Mouse (Mus musculus): ENCODE measurements around the gene Cd300a. TPM values are rescaled to one million over a fixed set of nuclear protein-coding genes. Genes with fewer than 3 reads are reported as not detected.
"Not testable (repeated sequence)": the region's sequence is repeated elsewhere in the genome, so short reads cannot be mapped to it uniquely, and the experiment has no call there.

The Cd300a gene
- polyA plus RNA-seq, 1 experiment, result 12.5 TPM

GRCm38 (mm10) chr11:114903224-114903623, 13.4 kb downstream of the Cd300a start:
- Histone ChIP-seq H3K4me1 (ENCODE audit: control insufficient read depth, insufficient read depth, insufficient read length) (no peaks in the 10 kb centered on the region; the same call in 1 of the 2 replicates), H3K27ac (ENCODE audit: insufficient read depth, low read length) (no peak overlapping the region), H3K36me3 (ENCODE audit: control insufficient read depth, insufficient read depth, low read length) (no peaks in the 10 kb centered on the region), H3K4me3 (ENCODE audit: extremely low read depth, insufficient read depth, insufficient read length) (no peak overlapping the region), H3K27me3 (ENCODE audit: control insufficient read depth, insufficient read depth, low read length) (no peaks in the 10 kb centered on the region)
- no peak for DNase-seq (ENCODE audit: low read depth in 1 of 2, low spot score in 2 of 2)
- TF ChIP-seq CTCF (IDR thresholded peaks at IDR 0.05; ENCODE audit: extremely low read depth, insufficient read depth, insufficient read length, insufficient replicate concordance) (no peak), POLR2A (IDR thresholded peaks at IDR 0.05; ENCODE audit: low read depth, low read length) (no peak)
- WGBS, result 71% methylated on average over 4 of the region's 4 CpGs

GRCm38 (mm10) chr11:114907567-114907966, 17.7 kb downstream of the Cd300a start:
- no peak for DNase-seq (ENCODE audit: low read depth in 1 of 2, low spot score in 2 of 2)
- no peaks in the 10 kb centered on the region for H3K27me3 ChIP-seq (ENCODE audit: control insufficient read depth, insufficient read depth, low read length)
- no peak overlapping the region for H3K27ac ChIP-seq (ENCODE audit: insufficient read depth, low read length)
- H3K36me3 ChIP-seq (ENCODE audit: control insufficient read depth, insufficient read depth, low read length), result no peaks in the 10 kb centered on the region
- no peak for TF ChIP-seq CTCF (IDR thresholded peaks at IDR 0.05; ENCODE audit: extremely low read depth, insufficient read depth, insufficient read length, insufficient replicate concordance)
- TF ChIP-seq POLR2A (IDR thresholded peaks at IDR 0.05; ENCODE audit: low read depth, low read length), result no peak
- 30% methylated on average over 4 of the region's 4 CpGs for WGBS
- H3K4me3 ChIP-seq (ENCODE audit: extremely low read depth, insufficient read depth, insufficient read length), result no peak overlapping the region
- H3K4me1 ChIP-seq (ENCODE audit: control insufficient read depth, insufficient read depth, insufficient read length), result no peaks in the 10 kb centered on the region

DNA sequence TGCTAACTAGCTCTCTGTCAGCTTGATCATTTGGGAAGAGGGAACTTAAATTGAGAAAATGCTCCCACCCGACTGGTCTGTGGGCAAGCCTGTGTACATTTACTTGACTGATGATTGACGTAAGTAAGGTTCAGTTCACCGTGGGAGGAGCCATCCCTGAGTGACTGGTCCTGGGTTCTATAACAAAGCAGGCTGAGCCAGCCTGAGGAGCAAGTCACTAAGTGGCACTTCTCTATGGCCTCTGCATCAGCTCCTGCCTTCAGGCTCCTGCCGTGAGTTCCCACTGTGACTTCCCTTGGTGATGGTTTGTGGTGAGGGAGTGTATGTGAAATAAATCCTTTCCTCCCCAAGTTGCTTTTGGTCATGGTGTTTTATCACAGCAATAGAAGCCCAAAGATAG, 18.2 kb downstream of the Cd300a start:
- no peak for DNase-seq (ENCODE audit: low read depth in 1 of 2, low spot score in 2 of 2)
- H3K27ac ChIP-seq (ENCODE audit: insufficient read depth, low read length), result no peak overlapping the region
- no peaks in the 10 kb centered on the region for H3K27me3 ChIP-seq (ENCODE audit: control insufficient read depth, insufficient read depth, low read length)
- H3K36me3 ChIP-seq (ENCODE audit: control insufficient read depth, insufficient read depth, low read length), result no peaks in the 10 kb centered on the region
- no peak for TF ChIP-seq CTCF (IDR thresholded peaks at IDR 0.05; ENCODE audit: extremely low read depth, insufficient read depth, insufficient read length, insufficient replicate concordance)
- no peak for TF ChIP-seq POLR2A (IDR thresholded peaks at IDR 0.05; ENCODE audit: low read depth, low read length)
- no peak overlapping the region for H3K4me3 ChIP-seq (ENCODE audit: extremely low read depth, insufficient read depth, insufficient read length)
- 49% methylated on average over 4 of the region's 4 CpGs for WGBS
- no peaks in the 10 kb centered on the region for H3K4me1 ChIP-seq (ENCODE audit: control insufficient read depth, insufficient read depth, insufficient read length)

- H3K36me3 ChIP-seq (ENCODE audit: control insufficient read depth, insufficient read depth, low read length); H3K4me1 ChIP-seq (ENCODE audit: control insufficient read depth, insufficient read depth, insufficient read length); H3K4me3 ChIP-seq (ENCODE audit: extremely low read depth, insufficient read depth, insufficient read length); H3K27me3 ChIP-seq (ENCODE audit: control insufficient read depth, insufficient read depth, low read length); H3K27ac ChIP-seq (ENCODE audit: insufficient read depth, low read length); DNase-seq (ENCODE audit: low read depth in 1 of 2, low spot score in 2 of 2): not testable (repeated sequence)
- WGBS, result 46% methylated on average over 3 of the region's 3 CpGs
These were observed 19.7 kb downstream of the Cd300a start for GRCm38 (mm10) chr11:114909538-114909937.

DNA sequence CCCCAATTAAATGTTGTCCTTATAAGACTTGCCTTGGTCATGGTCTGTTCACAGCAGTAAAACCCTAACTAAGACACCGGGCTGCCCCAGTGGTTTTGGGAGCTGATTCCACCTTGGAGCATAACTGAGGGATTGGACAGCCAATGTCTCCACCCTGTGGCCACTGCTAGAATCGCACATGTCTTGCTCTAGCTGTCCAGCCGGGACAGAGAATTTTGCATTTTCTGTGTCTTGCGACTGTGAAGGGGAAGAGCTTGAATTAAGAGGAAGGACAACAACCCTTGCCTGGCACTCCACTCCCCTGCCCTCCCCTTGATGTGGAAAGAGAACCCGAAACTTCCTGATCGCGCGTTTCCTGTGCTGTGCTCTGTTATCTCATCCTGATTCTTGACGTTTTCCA, 23.0 kb downstream of the Cd300a start:
- no peaks in the 10 kb centered on the region for H3K4me1 ChIP-seq (ENCODE audit: control insufficient read depth, insufficient read depth, insufficient read length)
- 2% methylated on average over 9 of the region's 9 CpGs for WGBS
- no peaks in the 10 kb centered on the region for H3K36me3 ChIP-seq (ENCODE audit: control insufficient read depth, insufficient read depth, low read length)
- TF ChIP-seq POLR2A (IDR thresholded peaks at IDR 0.05; ENCODE audit: low read depth, low read length) (no peak), CTCF (IDR thresholded peaks at IDR 0.05; ENCODE audit: extremely low read depth, insufficient read depth, insufficient read length, insufficient replicate concordance) (peak; percentile 76; the same call in 1 of the 2 replicates)
- H3K27me3 ChIP-seq (ENCODE audit: control insufficient read depth, insufficient read depth, low read length), result no peaks in the 10 kb centered on the region
- DNase-seq (ENCODE audit: low read depth in 1 of 2, low spot score in 2 of 2), result peak; percentile 32 to 56
- no peak overlapping the region for H3K4me3 ChIP-seq (ENCODE audit: extremely low read depth, insufficient read depth, insufficient read length)
- H3K27ac ChIP-seq (ENCODE audit: insufficient read depth, low read length), result no peak overlapping the region

DNA sequence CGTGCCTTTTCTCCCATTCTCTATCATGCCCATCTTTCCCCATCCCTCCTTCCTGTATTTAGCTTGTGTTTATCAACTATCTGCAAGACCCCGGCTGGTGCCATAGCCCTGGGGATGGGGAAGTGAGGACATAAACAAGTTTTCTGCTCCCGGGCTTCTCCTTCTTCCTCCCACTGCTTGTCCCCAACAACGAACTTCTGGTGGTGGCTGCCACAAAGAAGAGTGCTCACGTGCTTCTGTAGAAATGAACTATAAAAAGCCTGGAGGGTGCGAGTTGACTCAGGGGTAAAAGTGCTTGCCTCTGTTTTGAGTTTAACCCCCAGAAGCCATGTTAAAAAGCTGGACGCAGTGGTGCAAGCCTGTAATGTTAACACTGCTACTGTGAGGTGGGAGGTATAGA, 25.1 kb downstream of the Cd300a start:
- H3K27ac ChIP-seq (ENCODE audit: insufficient read depth, low read length), result no peak overlapping the region
- no peaks in the 10 kb centered on the region for H3K36me3 ChIP-seq (ENCODE audit: control insufficient read depth, insufficient read depth, low read length)
- H3K4me3 ChIP-seq (ENCODE audit: extremely low read depth, insufficient read depth, insufficient read length), result no peak overlapping the region
- TF ChIP-seq CTCF (IDR thresholded peaks at IDR 0.05; ENCODE audit: extremely low read depth, insufficient read depth, insufficient read length, insufficient replicate concordance), result no peak
- TF ChIP-seq POLR2A (IDR thresholded peaks at IDR 0.05; ENCODE audit: low read depth, low read length), result no peak
- H3K4me1 ChIP-seq (ENCODE audit: control insufficient read depth, insufficient read depth, insufficient read length), result no peaks in the 10 kb centered on the region
- WGBS, result 8% methylated on average over 7 of the region's 7 CpGs
- DNase-seq (ENCODE audit: low read depth in 1 of 2, low spot score in 2 of 2), result no peak
- H3K27me3 ChIP-seq (ENCODE audit: control insufficient read depth, insufficient read depth, low read length), result no peaks in the 10 kb centered on the region

DNA sequence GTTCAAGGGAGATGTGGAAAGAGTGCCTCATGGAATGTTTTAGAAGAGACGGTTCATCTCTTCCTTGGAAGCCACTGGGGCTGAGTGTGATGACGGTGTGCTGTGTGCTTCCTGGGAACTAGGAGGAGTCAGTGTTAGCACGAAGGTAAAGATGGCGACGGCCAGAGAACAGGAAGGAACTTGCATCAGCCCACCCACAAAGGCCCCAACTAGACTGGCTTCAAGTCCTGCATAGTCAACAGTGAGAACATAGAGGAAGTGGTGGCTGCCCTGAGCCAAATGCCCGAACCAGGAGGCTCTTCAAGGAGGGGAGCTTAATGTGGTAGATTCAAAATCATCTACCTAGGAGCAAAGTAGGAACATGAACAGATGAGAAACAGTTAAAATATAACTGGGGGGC, 27.3 kb downstream of the Cd300a start:
- no peaks in the 10 kb centered on the region for H3K4me1 ChIP-seq (ENCODE audit: control insufficient read depth, insufficient read depth, insufficient read length)
- no peak overlapping the region for H3K4me3 ChIP-seq (ENCODE audit: extremely low read depth, insufficient read depth, insufficient read length)
- no peak overlapping the region for H3K27ac ChIP-seq (ENCODE audit: insufficient read depth, low read length)
- no peak for DNase-seq (ENCODE audit: low read depth in 1 of 2, low spot score in 2 of 2)
- 36% methylated on average over 6 of the region's 6 CpGs for WGBS
- H3K27me3 ChIP-seq (ENCODE audit: control insufficient read depth, insufficient read depth, low read length), result no peaks in the 10 kb centered on the region
- TF ChIP-seq CTCF (IDR thresholded peaks at IDR 0.05; ENCODE audit: extremely low read depth, insufficient read depth, insufficient read length, insufficient replicate concordance) (no peak), POLR2A (IDR thresholded peaks at IDR 0.05; ENCODE audit: low read depth, low read length) (no peak)
- no peaks in the 10 kb centered on the region for H3K36me3 ChIP-seq (ENCODE audit: control insufficient read depth, insufficient read depth, low read length)

All from spleen, adult 2 months (tissue).